Mouse (Mus musculus): Measurements from ENCODE around the gene Apoa5. TPM values are rescaled to one million over a fixed set of nuclear protein-coding genes. Genes with fewer than 3 reads are reported as not detected.

The Apoa5 gene
- not detected in 2 replicates for polyA plus RNA-seq (2016; fragmentation: Nextera tagmentation; extraction: Ambion mirVana)

- no peak for DNase-seq (ENCODE audit: low spot score)
- Histone ChIP-seq H3K4me3 (no peak within 1 kb of the TSS), H3K27me3 (replicated peaks; ENCODE audit: low read depth, poor library complexity, severe bottlenecking) (peaks cover 43% of the 10 kb centered on the region), H3K27ac (replicated peaks) (no peak within 1 kb of the TSS), H3K4me1 (peaks cover 21% of the 10 kb centered on the region), H3K9me3 (no peaks in the 10 kb centered on the region), H3K36me3 (replicated peaks) (no peaks in the 10 kb centered on the region)
- 58% methylated on average over 7 of the region's 7 CpGs for WGBS
Observed at GRCm38 (mm10) chr9:46268343-46268873, at the start of gene Apoa5. Apoa5 (plus strand) TSS chr9:46268633.

GRCm38 (mm10) chr9:46223090-46223489, 45.3 kb upstream of the Apoa5 start:
- H3K36me3 ChIP-seq (replicated peaks) = peaks cover 51% of the 10 kb centered on the region
- WGBS = 93% methylated on average over 6 of the region's 6 CpGs
- H3K27ac ChIP-seq (replicated peaks) = no peak overlapping the region
- H3K4me1 ChIP-seq = no peaks in the 10 kb centered on the region
- no peak overlapping the region for H3K4me3 ChIP-seq
- H3K27me3 ChIP-seq (replicated peaks; ENCODE audit: low read depth, poor library complexity, severe bottlenecking) = no peaks in the 10 kb centered on the region
- H3K9me3 ChIP-seq = no peaks in the 10 kb centered on the region
- no peak for DNase-seq (ENCODE audit: low spot score)

GRCm38 (mm10) chr9:46224101-46224500, 44.3 kb upstream of the Apoa5 start:
- no peak overlapping the region for H3K4me3 ChIP-seq
- H3K27ac ChIP-seq (replicated peaks) = no peak overlapping the region
- no peak for DNase-seq (ENCODE audit: low spot score)
- peaks cover 7% of the 10 kb centered on the region; the same call in 1 of the 2 replicates for H3K27me3 ChIP-seq (replicated peaks; ENCODE audit: low read depth, poor library complexity, severe bottlenecking)
- no peaks in the 10 kb centered on the region for H3K4me1 ChIP-seq
- 88% methylated on average over 3 of the region's 3 CpGs for WGBS
- H3K9me3 ChIP-seq = no peaks in the 10 kb centered on the region
- peaks cover 46% of the 10 kb centered on the region for H3K36me3 ChIP-seq (replicated peaks)

- WGBS = 73% methylated on average over 5 of the region's 5 CpGs
- peaks cover 36% of the 10 kb centered on the region for H3K36me3 ChIP-seq (replicated peaks)
- H3K27ac ChIP-seq (replicated peaks) = no peak overlapping the region
Observed at GRCm38 (mm10) chr9:46224945-46225660, 43.3 kb upstream of the Apoa5 start.

GRCm38 (mm10) chr9:46227064-46227614, 41.3 kb upstream of the Apoa5 start:
- DNase-seq (ENCODE audit: low spot score) = no peak
- Histone ChIP-seq H3K27ac (replicated peaks) (no peak overlapping the region), H3K27me3 (replicated peaks; ENCODE audit: low read depth, poor library complexity, severe bottlenecking) (peaks cover 33% of the 10 kb centered on the region), H3K36me3 (replicated peaks) (peaks cover 16% of the 10 kb centered on the region), H3K4me3 (no peak overlapping the region), H3K9me3 (no peaks in the 10 kb centered on the region), H3K4me1 (peaks cover 16% of the 10 kb centered on the region)
- WGBS = 89% methylated on average over 3 of the region's 3 CpGs

More at GRCm38 (mm10) chr9:46224945-46225660, 43.3 kb upstream of the Apoa5 start:
- H3K4me3 ChIP-seq = no peak overlapping the region
- H3K4me1 ChIP-seq = peaks cover 8% of the 10 kb centered on the region
- H3K9me3 ChIP-seq = no peaks in the 10 kb centered on the region
- DNase-seq (ENCODE audit: low spot score) = no peak
- peaks cover 13% of the 10 kb centered on the region for H3K27me3 ChIP-seq (replicated peaks; ENCODE audit: low read depth, poor library complexity, severe bottlenecking)

- no peak within 1 kb of the TSS for H3K27ac ChIP-seq (replicated peaks)
- peaks cover 16% of the 10 kb centered on the region for H3K4me1 ChIP-seq
- H3K4me3 ChIP-seq = no peak within 1 kb of the TSS
- DNase-seq (ENCODE audit: low spot score) = no peak
- H3K9me3 ChIP-seq = no peaks in the 10 kb centered on the region
- peaks cover 2% of the 10 kb centered on the region; the same call in 1 of the 2 replicates for H3K36me3 ChIP-seq (replicated peaks)
- WGBS = 63% methylated on average over 9 of the region's 9 CpGs
- peaks cover 42% of the 10 kb centered on the region for H3K27me3 ChIP-seq (replicated peaks; ENCODE audit: low read depth, poor library complexity, severe bottlenecking)
Observed at GRCm38 (mm10) chr9:46228491-46228890, 39.9 kb upstream of the Apoa5 start, which contains the start of gene Apoa1. Apoa1 (plus strand) TSS chr9:46228580.

GRCm38 (mm10) chr9:46229573-46230449, 38.6 kb upstream of the Apoa5 start:
- Histone ChIP-seq H3K27me3 (replicated peaks; ENCODE audit: low read depth, poor library complexity, severe bottlenecking) (peaks cover 52% of the 10 kb centered on the region), H3K9me3 (no peaks in the 10 kb centered on the region), H3K4me3 (peak overlapping the region; percentile 63), H3K4me1 (peaks cover 16% of the 10 kb centered on the region), H3K27ac (replicated peaks) (peak overlapping the region; percentile 84), H3K36me3 (replicated peaks) (no peaks in the 10 kb centered on the region)
- peak; percentile 90 for DNase-seq (ENCODE audit: low spot score)
- WGBS = 16% methylated on average over 37 of the region's 37 CpGs

- H3K27me3 ChIP-seq (replicated peaks; ENCODE audit: low read depth, poor library complexity, severe bottlenecking) = peaks cover 52% of the 10 kb centered on the region
- H3K4me1 ChIP-seq = peaks cover 21% of the 10 kb centered on the region
- peak overlapping the region; percentile 84 for H3K27ac ChIP-seq (replicated peaks)
- no peaks in the 10 kb centered on the region for H3K9me3 ChIP-seq
- no peaks in the 10 kb centered on the region for H3K36me3 ChIP-seq (replicated peaks)
- no peak for DNase-seq (ENCODE audit: low spot score)
- WGBS = 19% methylated on average over 13 of the region's 13 CpGs
- H3K4me3 ChIP-seq = peak overlapping the region; percentile 63
Observed at GRCm38 (mm10) chr9:46230450-46230975, 37.9 kb upstream of the Apoa5 start.

- H3K4me1 ChIP-seq = peaks cover 16% of the 10 kb centered on the region
- no peak for DNase-seq (ENCODE audit: low spot score)
- 82% methylated on average over 6 of the region's 6 CpGs for WGBS
- H3K9me3 ChIP-seq = no peaks in the 10 kb centered on the region
- 0 out of 2 replicates have a peak overlapping the region, but pooled peaks have one; percentile 21 for H3K27ac ChIP-seq (replicated peaks)
- H3K4me3 ChIP-seq = no peak overlapping the region
- H3K27me3 ChIP-seq (replicated peaks; ENCODE audit: low read depth, poor library complexity, severe bottlenecking) = peaks cover 38% of the 10 kb centered on the region
- H3K36me3 ChIP-seq (replicated peaks) = no peaks in the 10 kb centered on the region
Observed at GRCm38 (mm10) chr9:46235196-46235595, 33.2 kb upstream of the Apoa5 start.

- H3K27ac ChIP-seq (replicated peaks) = 0 out of 2 replicates have a peak within 1 kb of the TSS, but pooled peaks have one; percentile 21
- no peaks in the 10 kb centered on the region for H3K36me3 ChIP-seq (replicated peaks)
- peaks cover 13% of the 10 kb centered on the region for H3K4me1 ChIP-seq
- no peak within 1 kb of the TSS for H3K4me3 ChIP-seq
- no peaks in the 10 kb centered on the region for H3K9me3 ChIP-seq
- peaks cover 36% of the 10 kb centered on the region for H3K27me3 ChIP-seq (replicated peaks; ENCODE audit: low read depth, poor library complexity, severe bottlenecking)
- no peak for DNase-seq (ENCODE audit: low spot score)
Observed at GRCm38 (mm10) chr9:46235596-46235648, 33.0 kb upstream of the Apoa5 start, which contains the start of gene Apoc3. Apoc3 (minus strand) TSS chr9:46235636.

GRCm38 (mm10) chr9:46235649-46236048, 32.8 kb upstream of the Apoa5 start:
- Histone ChIP-seq H3K36me3 (replicated peaks) (no peaks in the 10 kb centered on the region), H3K9me3 (no peaks in the 10 kb centered on the region), H3K4me3 (no peak overlapping the region), H3K4me1 (peaks cover 11% of the 10 kb centered on the region), H3K27ac (replicated peaks) (0 out of 2 replicates have a peak overlapping the region, but pooled peaks have one; percentile 21), H3K27me3 (replicated peaks; ENCODE audit: low read depth, poor library complexity, severe bottlenecking) (peaks cover 34% of the 10 kb centered on the region)
- no peak for DNase-seq (ENCODE audit: low spot score)
- 47% methylated on average over 4 of the region's 4 CpGs for WGBS

GRCm38 (mm10) chr9:46238850-46239249, 29.6 kb upstream of the Apoa5 start:
- 88% methylated on average over 7 of the region's 7 CpGs for WGBS
- peaks cover 21% of the 10 kb centered on the region; the same call in 1 of the 2 replicates for H3K27me3 ChIP-seq (replicated peaks; ENCODE audit: low read depth, poor library complexity, severe bottlenecking)
- no peak overlapping the region for H3K27ac ChIP-seq (replicated peaks)

More at GRCm38 (mm10) chr9:46238850-46239249, 29.6 kb upstream of the Apoa5 start:
- Histone ChIP-seq H3K9me3 (no peaks in the 10 kb centered on the region), H3K4me3 (no peak overlapping the region), H3K4me1 (peaks cover 17% of the 10 kb centered on the region), H3K36me3 (replicated peaks) (no peaks in the 10 kb centered on the region)
- no peak for DNase-seq (ENCODE audit: low spot score)
